Mouse (Mus musculus) olfactory bulb, adult 2 months (tissue): ENCODE measurements around the gene Fam81a.

Experiments
- CTCF ChIP-seq: fragments of 200-500 bp; IDR thresholded peaks from 2 replicates; pipeline ENCODE4 v1.5.1; 2012; ENCODE audit warnings: low read depth, mild to moderate bottlenecking, low read length, moderate library complexity; ENCODE audit not compliant: insufficient read depth
- POLR2A ChIP-seq: fragments of 200-500 bp; IDR thresholded peaks from 2 replicates; pipeline ENCODE4 v1.6.1; 2012; ENCODE audit warnings: mild to moderate bottlenecking, low read depth, low read length, moderate library complexity; ENCODE audit not compliant: insufficient read depth

DNA sequence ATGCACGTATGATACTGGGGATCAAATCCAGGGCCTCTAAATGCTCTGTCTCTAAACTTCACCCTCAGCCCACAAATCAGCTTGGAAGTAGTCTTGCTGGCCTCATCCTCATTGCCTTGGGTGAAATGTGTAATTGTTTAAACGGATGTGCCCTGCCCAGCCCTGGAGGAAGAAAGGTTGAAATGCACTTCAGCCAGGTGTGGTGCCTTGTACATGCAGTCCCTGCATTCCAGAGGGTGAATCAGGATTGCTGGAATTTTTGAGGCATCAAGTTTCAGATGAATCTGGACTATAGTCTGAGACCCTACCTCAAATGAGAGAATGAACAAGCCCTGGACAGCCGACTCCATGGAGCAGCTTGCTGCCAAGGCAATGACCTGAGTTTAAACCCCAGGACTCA is 94.5 kb downstream of the Fam81a start:
- TF ChIP-seq POLR2A (no peak), CTCF (no peak)
